Mouse (Mus musculus): ENCODE measurements around the gene Tm4sf19. TPM values are rescaled to one million over a fixed set of nuclear protein-coding genes. Genes with fewer than 3 reads are reported as not detected.
"Not testable (repeated sequence)": the region's sequence is repeated elsewhere in the genome, so short reads cannot be mapped to it uniquely, and the experiment has no call there.

Gene Tm4sf19
- polyA plus RNA-seq, 1 experiment from 2014 or later, result not detected

DNA sequence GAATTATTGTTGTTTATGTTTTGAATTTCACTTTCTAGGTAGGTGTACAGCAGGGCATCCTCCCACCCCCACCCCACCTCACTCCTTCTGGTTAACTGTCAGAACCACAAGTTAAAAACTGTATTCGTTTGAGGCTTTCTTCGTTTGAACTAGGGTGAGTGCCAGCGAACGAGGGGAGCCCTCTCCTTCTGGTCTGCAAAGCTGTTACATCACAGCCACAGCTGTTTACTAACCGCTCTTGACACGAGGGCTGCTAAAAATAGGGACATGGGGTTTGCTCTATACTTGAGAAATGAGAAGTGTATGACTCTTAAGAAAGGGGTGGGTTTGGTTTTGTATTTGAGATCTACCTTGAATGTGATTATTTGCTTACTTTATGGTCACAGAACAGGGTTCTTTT is 33.8 kb downstream of the Tm4sf19 start:
- Histone ChIP-seq H3K27ac (ENCODE audit: low read depth, low read length) (no peak overlapping the region), H3K36me3 (ENCODE audit: control insufficient read depth, insufficient read depth, low read length) (no peaks in the 10 kb centered on the region), H3K27me3 (ENCODE audit: control insufficient read depth, insufficient read depth, low read length) (no peaks in the 10 kb centered on the region), H3K4me3 (ENCODE audit: low read depth, low read length) (no peak overlapping the region), H3K9me3 (replicated peaks; ENCODE audit: control insufficient read depth, low read length) (no peaks in the 10 kb centered on the region), H3K4me1 (ENCODE audit: control insufficient read depth, insufficient read depth, low read length) (peaks cover 13% of the 10 kb centered on the region), H3K4me2 (peak overlapping the region; percentile 19), H3K9ac (ENCODE audit: low read depth, low read length) (no peak overlapping the region)
- 43% methylated on average over 6 of the region's 6 CpGs for WGBS (ENCODE audit: insufficient replicate concordance)
- no peak for ATAC-seq (replicated peaks; ENCODE audit: insufficient number of reproducible peaks, low FRiP score, low TSS enrichment)

DNA sequence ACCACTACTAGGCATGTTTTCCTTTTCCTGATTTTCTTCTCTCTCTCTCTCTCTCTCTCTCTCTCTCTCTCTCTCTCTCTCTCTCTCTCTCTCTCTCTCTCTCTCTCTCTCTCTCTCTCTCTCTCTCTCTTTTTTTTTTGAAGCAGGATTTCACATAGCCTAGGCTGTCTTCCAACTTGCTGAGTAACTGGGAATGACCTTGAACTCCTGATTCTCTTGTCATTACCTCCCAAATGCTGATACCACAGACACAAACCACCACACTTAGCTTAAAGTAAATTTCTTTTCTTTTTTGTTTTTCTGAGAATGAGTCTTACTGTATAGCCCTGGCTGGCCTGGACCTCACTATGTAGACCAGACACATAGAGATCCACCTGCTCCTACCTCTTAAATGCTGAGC is 34.4 kb downstream of the Tm4sf19 start:
- ATAC-seq (replicated peaks; ENCODE audit: insufficient number of reproducible peaks, low FRiP score, low TSS enrichment), result no peak
- H3K9me3 ChIP-seq (replicated peaks; ENCODE audit: control insufficient read depth, low read length), result no peaks in the 10 kb centered on the region
- H3K27ac ChIP-seq (ENCODE audit: low read depth, low read length), result no peak overlapping the region
- no peak overlapping the region for H3K9ac ChIP-seq (ENCODE audit: low read depth, low read length)
- H3K27me3 ChIP-seq (ENCODE audit: control insufficient read depth, insufficient read depth, low read length), result no peaks in the 10 kb centered on the region
- peaks cover 13% of the 10 kb centered on the region for H3K4me1 ChIP-seq (ENCODE audit: control insufficient read depth, insufficient read depth, low read length)
- no peaks in the 10 kb centered on the region for H3K36me3 ChIP-seq (ENCODE audit: control insufficient read depth, insufficient read depth, low read length)
- H3K4me3 ChIP-seq (ENCODE audit: low read depth, low read length), result no peak overlapping the region
- no peak overlapping the region for H3K4me2 ChIP-seq

DNA sequence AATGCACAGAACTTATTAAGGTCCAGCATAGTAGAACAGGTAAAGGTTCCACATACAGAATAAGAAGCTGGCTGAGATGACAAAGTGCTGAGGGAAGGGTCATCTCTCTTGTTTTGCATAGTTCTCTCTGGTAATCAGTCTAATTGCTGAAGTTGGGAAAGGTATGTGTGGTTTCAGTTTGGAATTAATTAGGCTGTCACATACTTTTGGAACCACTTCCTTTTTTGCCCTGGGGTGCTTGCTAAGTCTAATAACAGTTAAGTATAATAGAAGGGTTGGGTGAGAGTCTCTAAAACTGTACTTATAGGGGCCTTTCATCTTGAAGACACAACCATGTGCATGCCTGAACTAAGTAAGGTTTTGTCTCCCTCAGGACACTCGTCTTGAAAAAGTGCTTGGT is 36.4 kb downstream of the Tm4sf19 start:
- no peak for ATAC-seq (replicated peaks; ENCODE audit: insufficient number of reproducible peaks, low FRiP score, low TSS enrichment)
- 57% methylated on average over 1 of the region's 1 CpGs for WGBS (ENCODE audit: insufficient replicate concordance)
- H3K4me3 ChIP-seq (ENCODE audit: low read depth, low read length), result no peak overlapping the region

GRCm38 (mm10) chr16:32437266-32437665 is 37.0 kb downstream of the Tm4sf19 start:
- Histone ChIP-seq H3K4me3 (ENCODE audit: low read depth, low read length) (no peak overlapping the region), H3K36me3 (ENCODE audit: control insufficient read depth, insufficient read depth, low read length) (peaks cover 3% of the 10 kb centered on the region; the same call in 1 of the 2 replicates), H3K4me2 (no peak overlapping the region), H3K9me3 (replicated peaks; ENCODE audit: control insufficient read depth, low read length) (no peaks in the 10 kb centered on the region), H3K27me3 (ENCODE audit: control insufficient read depth, insufficient read depth, low read length) (no peaks in the 10 kb centered on the region), H3K9ac (ENCODE audit: low read depth, low read length) (no peak overlapping the region), H3K4me1 (ENCODE audit: control insufficient read depth, insufficient read depth, low read length) (peaks cover 12% of the 10 kb centered on the region), H3K27ac (ENCODE audit: low read depth, low read length) (no peak overlapping the region)
- no peak for ATAC-seq (replicated peaks; ENCODE audit: insufficient number of reproducible peaks, low FRiP score, low TSS enrichment)
- WGBS (ENCODE audit: insufficient replicate concordance), result 92% methylated on average over 1 of the region's 1 CpGs

More for the DNA sequence above, 36.4 kb downstream of the Tm4sf19 start:
- H3K4me1 ChIP-seq (ENCODE audit: control insufficient read depth, insufficient read depth, low read length), result peaks cover 15% of the 10 kb centered on the region
- H3K27me3 ChIP-seq (ENCODE audit: control insufficient read depth, insufficient read depth, low read length), result no peaks in the 10 kb centered on the region
- H3K9ac ChIP-seq (ENCODE audit: low read depth, low read length), result no peak overlapping the region
- no peaks in the 10 kb centered on the region for H3K9me3 ChIP-seq (replicated peaks; ENCODE audit: control insufficient read depth, low read length)
- no peak overlapping the region for H3K27ac ChIP-seq (ENCODE audit: low read depth, low read length)
- no peak overlapping the region for H3K4me2 ChIP-seq
- H3K36me3 ChIP-seq (ENCODE audit: control insufficient read depth, insufficient read depth, low read length), result peaks cover 3% of the 10 kb centered on the region; the same call in 1 of the 2 replicates

DNA sequence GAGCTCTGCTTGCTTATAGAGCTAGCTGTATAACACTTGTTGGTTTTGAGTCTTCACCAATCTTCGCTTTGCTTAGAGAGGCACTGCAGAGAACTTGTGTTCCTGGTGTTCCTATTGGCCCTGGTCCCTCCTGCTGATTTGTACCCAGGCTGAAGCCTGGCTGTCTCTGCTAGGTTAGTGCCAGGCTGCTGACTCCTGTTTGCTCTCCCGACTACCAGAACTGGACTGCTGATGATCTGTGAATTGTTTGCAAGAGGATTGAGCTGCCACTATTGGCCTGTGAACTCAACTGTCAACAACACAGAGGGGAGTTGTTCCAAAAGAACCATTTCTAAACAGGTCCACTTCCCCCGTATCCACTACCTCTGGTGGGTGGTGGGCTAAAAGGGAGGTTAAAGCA is 41.1 kb downstream of the Tm4sf19 start:
- WGBS (ENCODE audit: insufficient replicate concordance), result 76% methylated on average over 3 of the region's 3 CpGs
- ATAC-seq (replicated peaks; ENCODE audit: insufficient number of reproducible peaks, low FRiP score, low TSS enrichment), result no peak
- peaks cover 8% of the 10 kb centered on the region for H3K4me1 ChIP-seq (ENCODE audit: control insufficient read depth, insufficient read depth, low read length)
- H3K9ac ChIP-seq (ENCODE audit: low read depth, low read length), result no peak overlapping the region
- H3K4me2 ChIP-seq, result no peak overlapping the region
- no peak overlapping the region for H3K27ac ChIP-seq (ENCODE audit: low read depth, low read length)
- no peak overlapping the region for H3K4me3 ChIP-seq (ENCODE audit: low read depth, low read length)
- H3K36me3 ChIP-seq (ENCODE audit: control insufficient read depth, insufficient read depth, low read length), result peaks cover 3% of the 10 kb centered on the region; the same call in 1 of the 2 replicates
- H3K9me3 ChIP-seq (replicated peaks; ENCODE audit: control insufficient read depth, low read length), result no peaks in the 10 kb centered on the region
- H3K27me3 ChIP-seq (ENCODE audit: control insufficient read depth, insufficient read depth, low read length), result no peaks in the 10 kb centered on the region

GRCm38 (mm10) chr16:32444615-32445014 is 44.3 kb downstream of the Tm4sf19 start:
- not testable (repeated sequence) for H3K4me2 ChIP-seq; H3K27me3 ChIP-seq (ENCODE audit: control insufficient read depth, insufficient read depth, low read length); ATAC-seq (replicated peaks; ENCODE audit: insufficient number of reproducible peaks, low FRiP score, low TSS enrichment); H3K36me3 ChIP-seq (ENCODE audit: control insufficient read depth, insufficient read depth, low read length); H3K27ac ChIP-seq (ENCODE audit: low read depth, low read length); H3K4me1 ChIP-seq (ENCODE audit: control insufficient read depth, insufficient read depth, low read length); H3K9ac ChIP-seq (ENCODE audit: low read depth, low read length); H3K4me3 ChIP-seq (ENCODE audit: low read depth, low read length); H3K9me3 ChIP-seq (replicated peaks; ENCODE audit: control insufficient read depth, low read length)
- WGBS (ENCODE audit: insufficient replicate concordance), result 81% methylated on average over 3 of the region's 3 CpGs

DNA sequence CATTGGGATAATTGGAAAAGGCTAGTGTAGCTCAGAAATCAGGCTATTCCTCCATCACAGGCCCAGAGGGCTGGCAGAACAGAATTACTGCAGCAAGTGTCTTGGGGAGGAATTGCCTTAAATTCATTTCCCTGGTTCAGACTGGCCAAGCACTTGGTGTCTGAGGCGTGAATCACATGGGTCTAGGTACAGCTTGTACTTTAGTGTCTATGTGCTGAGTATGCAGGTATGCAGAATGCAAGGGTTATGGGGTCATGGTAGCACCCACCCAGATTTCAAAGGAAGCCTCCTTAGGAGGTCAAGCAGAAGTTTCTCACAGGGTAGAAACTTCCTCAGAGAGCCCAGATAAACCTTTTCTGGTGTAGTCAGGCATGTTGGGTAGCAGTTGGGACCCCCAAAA is 45.3 kb downstream of the Tm4sf19 start:
- H3K9me3 ChIP-seq (replicated peaks; ENCODE audit: control insufficient read depth, low read length), result no peaks in the 10 kb centered on the region
- no peak overlapping the region for H3K9ac ChIP-seq (ENCODE audit: low read depth, low read length)
- no peak for ATAC-seq (replicated peaks; ENCODE audit: insufficient number of reproducible peaks, low FRiP score, low TSS enrichment)
- H3K36me3 ChIP-seq (ENCODE audit: control insufficient read depth, insufficient read depth, low read length), result no peaks in the 10 kb centered on the region
- H3K27me3 ChIP-seq (ENCODE audit: control insufficient read depth, insufficient read depth, low read length), result no peaks in the 10 kb centered on the region
- 77% methylated on average over 1 of the region's 1 CpGs for whole genome bisulfite sequencing (ENCODE audit: insufficient replicate concordance)
- no peak overlapping the region for H3K4me3 ChIP-seq (ENCODE audit: low read depth, low read length)
- H3K4me2 ChIP-seq, result no peak overlapping the region
- H3K4me1 ChIP-seq (ENCODE audit: control insufficient read depth, insufficient read depth, low read length), result peaks cover 4% of the 10 kb centered on the region; the same call in 1 of the 2 replicates
- no peak overlapping the region for H3K27ac ChIP-seq (ENCODE audit: low read depth, low read length)

- WGBS (ENCODE audit: insufficient replicate concordance), result 46% methylated on average over 2 of the region's 2 CpGs
- ATAC-seq (replicated peaks; ENCODE audit: insufficient number of reproducible peaks, low FRiP score, low TSS enrichment), result no peak
- no peak overlapping the region for H3K4me2 ChIP-seq
- H3K9ac ChIP-seq (ENCODE audit: low read depth, low read length), result no peak overlapping the region
- no peak overlapping the region for H3K27ac ChIP-seq (ENCODE audit: low read depth, low read length)
- H3K36me3 ChIP-seq (ENCODE audit: control insufficient read depth, insufficient read depth, low read length), result no peaks in the 10 kb centered on the region
- no peaks in the 10 kb centered on the region for H3K4me1 ChIP-seq (ENCODE audit: control insufficient read depth, insufficient read depth, low read length)
- no peak overlapping the region for H3K4me3 ChIP-seq (ENCODE audit: low read depth, low read length)
- H3K9me3 ChIP-seq (replicated peaks; ENCODE audit: control insufficient read depth, low read length), result no peaks in the 10 kb centered on the region
- H3K27me3 ChIP-seq (ENCODE audit: control insufficient read depth, insufficient read depth, low read length), result no peaks in the 10 kb centered on the region
These were observed 46.3 kb downstream of the Tm4sf19 start for GRCm38 (mm10) chr16:32446563-32447138.

GRCm38 (mm10) chr16:32449665-32450064 is 49.4 kb downstream of the Tm4sf19 start:
- H3K4me3 ChIP-seq (ENCODE audit: low read depth, low read length), result no peak overlapping the region
- H3K9me3 ChIP-seq (replicated peaks; ENCODE audit: control insufficient read depth, low read length), result no peaks in the 10 kb centered on the region
- H3K27ac ChIP-seq (ENCODE audit: low read depth, low read length), result no peak overlapping the region
- no peak for ATAC-seq (replicated peaks; ENCODE audit: insufficient number of reproducible peaks, low FRiP score, low TSS enrichment)
- no peak overlapping the region for H3K4me2 ChIP-seq
- 78% methylated on average over 3 of the region's 3 CpGs for whole genome bisulfite sequencing (ENCODE audit: insufficient replicate concordance)
- H3K4me1 ChIP-seq (ENCODE audit: control insufficient read depth, insufficient read depth, low read length), result no peaks in the 10 kb centered on the region
- H3K36me3 ChIP-seq (ENCODE audit: control insufficient read depth, insufficient read depth, low read length), result 0 out of 2 replicates have a peak, but pooled peaks cover 2% of the 10 kb centered on the region
- H3K9ac ChIP-seq (ENCODE audit: low read depth, low read length), result no peak overlapping the region
- H3K27me3 ChIP-seq (ENCODE audit: control insufficient read depth, insufficient read depth, low read length), result no peaks in the 10 kb centered on the region

All from heart, embryonic 11.5 days (tissue).